Mouse (Mus musculus) CD8-positive naive resting alpha-beta T cell, adult 2 months (primary cell): Measurements from ENCODE around the gene Zfp280d.
A peak's percentile ranks its signal among the peaks of the same experiment; 100 is the strongest.
"Not testable (repeated sequence)": the region's sequence is repeated elsewhere in the genome, so short reads cannot be mapped to it uniquely, and the experiment has no call there.

Source experiments
- DNase-seq, 2 experiments: peaks; one replicate each; pipeline ENCODE4 v3.0.0; 2022; ENCODE audit warnings: low read depth in 2 of 2, low spot score in 2 of 2

Zfp280d gene

GRCm38 (mm10) chr9:72372359-72372758, 97.7 kb downstream of the Zfp280d start:
- DNase-seq = no peak

GRCm38 (mm10) chr9:72374074-72374473, 99.4 kb downstream of the Zfp280d start:
- DNase-seq = no peak

- DNase-seq = no peak
Observed at GRCm38 (mm10) chr9:72374996-72375395, 100.3 kb downstream of the Zfp280d start.

GRCm38 (mm10) chr9:72375639-72376038, 101.0 kb downstream of the Zfp280d start:
- no peak for DNase-seq

- DNase-seq = no peak
Observed at GRCm38 (mm10) chr9:72385786-72386185, 111.1 kb downstream of the Zfp280d start.

- no peak for DNase-seq
Observed at GRCm38 (mm10) chr9:72388934-72389333, 114.3 kb downstream of the Zfp280d start.

GRCm38 (mm10) chr9:72389431-72390002, 114.9 kb downstream of the Zfp280d start:
- DNase-seq = no peak

GRCm38 (mm10) chr9:72390321-72391077, 115.8 kb downstream of the Zfp280d start:
- peak in 1 of 2 experiments; percentile 14 for DNase-seq

GRCm38 (mm10) chr9:72392686-72393085, 118.0 kb downstream of the Zfp280d start:
- no peak for DNase-seq

GRCm38 (mm10) chr9:72393238-72393637, 118.6 kb downstream of the Zfp280d start:
- no peak for DNase-seq

- no peak for DNase-seq
Observed at GRCm38 (mm10) chr9:72393869-72394341, 119.2 kb downstream of the Zfp280d start.

GRCm38 (mm10) chr9:72400121-72400520, 125.5 kb downstream of the Zfp280d start:
- no peak for DNase-seq

GRCm38 (mm10) chr9:72401769-72402168, 127.1 kb downstream of the Zfp280d start:
- DNase-seq = not testable (repeated sequence)

- DNase-seq = no peak
Observed at GRCm38 (mm10) chr9:72403421-72403820, 128.8 kb downstream of the Zfp280d start.

- DNase-seq = no peak
Observed at GRCm38 (mm10) chr9:72404446-72404845, 129.8 kb downstream of the Zfp280d start.

GRCm38 (mm10) chr9:72404934-72405333, 130.3 kb downstream of the Zfp280d start:
- DNase-seq = no peak

- DNase-seq = no peak
Observed at GRCm38 (mm10) chr9:72405882-72406638, 131.4 kb downstream of the Zfp280d start.

GRCm38 (mm10) chr9:72408131-72408586, 133.5 kb downstream of the Zfp280d start:
- peak; percentile 69 to 81 for DNase-seq

GRCm38 (mm10) chr9:72409381-72410225, 134.9 kb downstream of the Zfp280d start:
- DNase-seq = no peak

GRCm38 (mm10) chr9:72411746-72412145, 137.1 kb downstream of the Zfp280d start:
- DNase-seq = no peak
